Comparison of ENCODE assay signal across 30 mouse cellular contexts in genomic region chr1:37329831-37330230, GRCm38 (mm10).
"Had no signal": no experiment of that assay in that cellular context is flagged by ENCODE, and none has a peak within 500 bp of the region (broad histone marks: within the 10 kb centered on the region; RNA-seq: fewer than 3 reads in every experiment).

No protein-coding gene starts in this region.

- DNase-seq: heart, postnatal 10 days; heart, postnatal 14 days; heart, postnatal 36 days; heart, postnatal 4 days; kidney, adult 11 months; kidney, adult 18-20 months; kidney, adult 2 months; kidney, adult 8-10 months; kidney, adult 9 months; kidney, postnatal 10 days; kidney, postnatal 14 days; kidney, postnatal 25 days; kidney, postnatal 36 days; kidney, postnatal 4 days; layer of hippocampus, adult 9-11 months; layer of hippocampus, postnatal 36 days had no signal

- H3K27me3 ChIP-seq: heart, embryonic 12.5 days; heart, embryonic 13.5 days; heart, embryonic 15.5 days; hindbrain, embryonic 12.5 days; hindbrain, embryonic 13.5 days; hindbrain, embryonic 15.5 days; intestine, embryonic 15.5 days; kidney, embryonic 15.5 days had no signal

- H3K27ac ChIP-seq: heart, embryonic 13.5 days; heart, embryonic 15.5 days; hindbrain, embryonic 10.5 days; hindbrain, embryonic 12.5 days; hindbrain, embryonic 13.5 days; hindbrain, embryonic 14.5 days; hindbrain, embryonic 15.5 days; hindbrain, postnatal 0 days; intestine, embryonic 15.5 days; kidney, embryonic 15.5 days; kidney, postnatal 0 days; layer of hippocampus, adult 2 months; left cerebral cortex, adult 2 months had no signal

- H3K4me3 ChIP-seq: heart, embryonic 12.5 days; heart, embryonic 13.5 days; heart, embryonic 15.5 days; hindbrain, embryonic 10.5 days; hindbrain, embryonic 12.5 days; hindbrain, embryonic 13.5 days; hindbrain, embryonic 15.5 days; intestine, embryonic 15.5 days; kidney, embryonic 15.5 days; layer of hippocampus, adult 2 months; left cerebral cortex, adult 2 months had no signal

- H3K4me1 ChIP-seq: hindbrain, embryonic 10.5 days; hindbrain, embryonic 12.5 days; hindbrain, embryonic 13.5 days; intestine, embryonic 15.5 days had no signal
